Mouse (Mus musculus): ENCODE measurements around the gene Elp6.

DNA sequence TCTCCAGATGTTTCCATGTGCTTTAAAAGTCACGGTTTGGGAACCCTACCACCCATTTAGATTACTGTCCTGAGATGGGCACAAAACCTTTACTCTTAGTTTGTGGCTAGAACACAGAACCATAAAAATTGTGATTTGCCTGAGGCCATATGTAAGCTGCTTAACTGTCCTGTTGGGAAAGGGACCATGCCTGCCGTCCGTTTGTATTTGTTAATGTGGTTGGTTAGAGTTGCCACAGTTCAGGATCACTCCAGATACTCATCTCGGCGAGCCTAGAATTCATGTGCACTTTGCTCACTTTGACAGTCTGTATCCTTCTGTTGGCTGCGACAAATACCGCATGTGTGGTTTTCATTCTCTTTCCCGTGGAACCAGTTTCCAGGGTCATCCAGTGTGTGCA, 29.9 kb downstream of the Elp6 start:
- TF ChIP-seq CTCF (IDR thresholded peaks at IDR 0.05; ENCODE audit: borderline replicate concordance, control insufficient read depth, extremely low read depth, insufficient read depth, low read length, poor library complexity) (no peak), POLR2A (IDR thresholded peaks at IDR 0.05; ENCODE audit: control insufficient read depth, extremely low read depth, insufficient read depth, low read length, poor library complexity) (no peak)
